In genomic region chr13:37470230-37470907, GRCm38 (mm10) we compare ENCODE assay signal across 16 mouse cellular contexts.
DNase-seq lines count a peak whose midpoint lies in the region; ATAC-seq and TF ChIP-seq lines count a peak whose summit lies in the region.
"Had no signal": no experiment of that assay in that cellular context is flagged by ENCODE, and none has a peak within 500 bp of the region (broad histone marks: within the 10 kb centered on the region; RNA-seq: fewer than 3 reads in every experiment).

No protein-coding gene starts in this region.

- H3K27ac ChIP-seq in hindbrain, postnatal 0 days = no peak overlapping the region
- no peak overlapping the region for H3K27ac ChIP-seq in hindbrain, embryonic 13.5 days
- H3K27ac ChIP-seq in lung, embryonic 16.5 days (ENCODE audit: low read length) = peak overlapping the region; percentile 37
- peak overlapping the region; percentile 81 for H3K27ac ChIP-seq in intestine, embryonic 16.5 days (ENCODE audit: low read length)
- H3K27ac ChIP-seq: embryonic facial prominence, embryonic 12.5 days; hindbrain, embryonic 10.5 days; limb, embryonic 13.5 days; liver, embryonic 15.5 days had no signal

- ATAC-seq in hindbrain, postnatal 0 days = 0 out of 2 replicates have a peak, but pooled peaks have one; percentile 48
- no peak for ATAC-seq in hindbrain, embryonic 13.5 days (ENCODE audit: low FRiP score)
- no peak for ATAC-seq in lung, embryonic 16.5 days (ENCODE audit: low read depth)
- ATAC-seq in common myeloid progenitor, adult 5-6 weeks (replicated peaks; ENCODE audit: low read depth, poor library complexity, severe bottlenecking) = 0 out of 2 replicates have a peak, but pooled peaks have one; percentile 4
- peak; percentile 77 for ATAC-seq in intestine, embryonic 16.5 days
- ATAC-seq: midbrain, embryonic 16.5 days had no signal

- TF ChIP-seq CTCF in hindbrain, postnatal 0 days (IDR thresholded peaks at IDR 0.05; ENCODE audit: low read depth) = no peak

- 0 out of 2 replicates have a peak, but pooled peaks cover 8% of the 10 kb centered on the region for H3K4me1 ChIP-seq in hindbrain, postnatal 0 days (ENCODE audit: insufficient read depth, low read length)
- peaks cover 17% of the 10 kb centered on the region; the same call in 1 of the 2 replicates for H3K4me1 ChIP-seq in hindbrain, embryonic 13.5 days (replicated peaks)
- H3K4me1 ChIP-seq in lung, embryonic 16.5 days (replicated peaks; ENCODE audit: control insufficient read depth, insufficient read depth, low read length) = peaks cover 30% of the 10 kb centered on the region
- H3K4me1 ChIP-seq in intestine, embryonic 16.5 days (ENCODE audit: control insufficient read depth, insufficient read depth, low read length) = peaks cover 32% of the 10 kb centered on the region

- peak; percentile 38 for DNase-seq in hindbrain, postnatal 0 days (ENCODE audit: low spot score)
- DNase-seq in lung, postnatal 36 days = no peak
- DNase-seq in thymus, postnatal 4 days = no peak
- DNase-seq in ovary, postnatal 10 days (ENCODE audit: low spot score) = no peak
- DNase-seq: cerebellum, adult 2 months; gastrocnemius, postnatal 25 days; kidney, postnatal 4 days had no signal

- no peaks in the 10 kb centered on the region for H3K36me3 ChIP-seq in hindbrain, postnatal 0 days (ENCODE audit: insufficient read depth, low read length)
- no peaks in the 10 kb centered on the region for H3K36me3 ChIP-seq in hindbrain, embryonic 13.5 days
- no peaks in the 10 kb centered on the region for H3K36me3 ChIP-seq in lung, embryonic 16.5 days (ENCODE audit: control insufficient read depth, insufficient read depth, low read length)
- no peaks in the 10 kb centered on the region for H3K36me3 ChIP-seq in intestine, embryonic 16.5 days (ENCODE audit: control insufficient read depth, insufficient read depth, low read length)
- H3K36me3 ChIP-seq: embryonic facial prominence, embryonic 12.5 days; hindbrain, embryonic 10.5 days; limb, embryonic 13.5 days; liver, embryonic 15.5 days had no signal

- H3K4me2 ChIP-seq in hindbrain, postnatal 0 days (ENCODE audit: low read depth, low read length) = no peak overlapping the region
- H3K4me2 ChIP-seq in hindbrain, embryonic 13.5 days = no peak overlapping the region
- no peak overlapping the region for H3K4me2 ChIP-seq in lung, embryonic 16.5 days (ENCODE audit: low read depth, low read length)
- H3K4me2 ChIP-seq in intestine, embryonic 16.5 days (ENCODE audit: low read depth, low read length) = no peak overlapping the region
- H3K4me2 ChIP-seq: embryonic facial prominence, embryonic 12.5 days; limb, embryonic 13.5 days; liver, embryonic 15.5 days had no signal

- H3K27me3 ChIP-seq in hindbrain, postnatal 0 days (ENCODE audit: insufficient read depth, low read length) = no peaks in the 10 kb centered on the region
- H3K27me3 ChIP-seq in hindbrain, embryonic 13.5 days = 0 out of 2 replicates have a peak, but pooled peaks cover 10% of the 10 kb centered on the region
- H3K27me3 ChIP-seq in lung, embryonic 16.5 days (ENCODE audit: control insufficient read depth, insufficient read depth, low read depth, low read length) = no peaks in the 10 kb centered on the region
- no peaks in the 10 kb centered on the region for H3K27me3 ChIP-seq in intestine, embryonic 16.5 days (replicated peaks; ENCODE audit: control insufficient read depth, insufficient read depth, low read length)
- H3K27me3 ChIP-seq: embryonic facial prominence, embryonic 12.5 days; limb, embryonic 13.5 days had no signal

- H3K9me3 ChIP-seq in hindbrain, postnatal 0 days (ENCODE audit: low read length) = no peaks in the 10 kb centered on the region
- 0 out of 2 replicates have a peak, but pooled peaks cover 3% of the 10 kb centered on the region for H3K9me3 ChIP-seq in hindbrain, embryonic 13.5 days
- no peaks in the 10 kb centered on the region for H3K9me3 ChIP-seq in lung, embryonic 16.5 days (ENCODE audit: control insufficient read depth, low read length)
- H3K9me3 ChIP-seq in intestine, embryonic 16.5 days (ENCODE audit: control insufficient read depth, low read length) = no peaks in the 10 kb centered on the region
- H3K9me3 ChIP-seq: embryonic facial prominence, embryonic 12.5 days; hindbrain, embryonic 10.5 days; limb, embryonic 13.5 days; liver, embryonic 15.5 days had no signal

- 47% methylated on average over 11 of the region's 11 CpGs for WGBS in hindbrain, postnatal 0 days
- 53% methylated on average over 11 of the region's 11 CpGs for WGBS in hindbrain, embryonic 13.5 days
- 37% methylated on average over 11 of the region's 11 CpGs for WGBS in lung, embryonic 16.5 days
- 23% methylated on average over 11 of the region's 11 CpGs for WGBS in intestine, embryonic 16.5 days

- no peak overlapping the region for H3K4me3 ChIP-seq in hindbrain, postnatal 0 days (ENCODE audit: low read length)
- no peak overlapping the region for H3K4me3 ChIP-seq in hindbrain, embryonic 13.5 days
- H3K4me3 ChIP-seq in lung, embryonic 16.5 days (ENCODE audit: low read length) = no peak overlapping the region
- H3K4me3 ChIP-seq in intestine, embryonic 16.5 days (ENCODE audit: low read length) = no peak overlapping the region
- H3K4me3 ChIP-seq: embryonic facial prominence, embryonic 12.5 days; hindbrain, embryonic 10.5 days; limb, embryonic 13.5 days; liver, embryonic 15.5 days had no signal

- no peak overlapping the region for H3K9ac ChIP-seq in hindbrain, postnatal 0 days (replicated peaks; ENCODE audit: low read length)
- no peak overlapping the region for H3K9ac ChIP-seq in hindbrain, embryonic 13.5 days
- H3K9ac ChIP-seq in lung, embryonic 16.5 days (ENCODE audit: low read length) = peak overlapping the region; percentile 3; the same call in 1 of the 2 replicates
- 0 out of 2 replicates have a peak overlapping the region, but pooled peaks have one; percentile 30 for H3K9ac ChIP-seq in intestine, embryonic 16.5 days (ENCODE audit: low read depth, low read length)
- H3K9ac ChIP-seq: embryonic facial prominence, embryonic 12.5 days; limb, embryonic 13.5 days; liver, embryonic 15.5 days had no signal

Comparison
In these comparisons a context has a peak if more than half of its experiments do, and no peak if none do; other contexts are left out.
1. ATAC-seq: peak in hindbrain, postnatal 0 days (single experiment), common myeloid progenitor, adult 5-6 weeks (single experiment) and intestine, embryonic 16.5 days (single experiment); none in hindbrain, embryonic 13.5 days (single experiment) and lung, embryonic 16.5 days (single experiment).
2. H3K27ac ChIP-seq: peak in lung, embryonic 16.5 days (single experiment) and intestine, embryonic 16.5 days (single experiment); none in hindbrain, postnatal 0 days (single experiment) and hindbrain, embryonic 13.5 days (single experiment).
3. H3K9ac ChIP-seq: peak in lung, embryonic 16.5 days (single experiment) and intestine, embryonic 16.5 days (single experiment); none in hindbrain, postnatal 0 days (single experiment) and hindbrain, embryonic 13.5 days (single experiment).